Mouse (Mus musculus): ENCODE measurements around the gene Htra2.

DNA sequence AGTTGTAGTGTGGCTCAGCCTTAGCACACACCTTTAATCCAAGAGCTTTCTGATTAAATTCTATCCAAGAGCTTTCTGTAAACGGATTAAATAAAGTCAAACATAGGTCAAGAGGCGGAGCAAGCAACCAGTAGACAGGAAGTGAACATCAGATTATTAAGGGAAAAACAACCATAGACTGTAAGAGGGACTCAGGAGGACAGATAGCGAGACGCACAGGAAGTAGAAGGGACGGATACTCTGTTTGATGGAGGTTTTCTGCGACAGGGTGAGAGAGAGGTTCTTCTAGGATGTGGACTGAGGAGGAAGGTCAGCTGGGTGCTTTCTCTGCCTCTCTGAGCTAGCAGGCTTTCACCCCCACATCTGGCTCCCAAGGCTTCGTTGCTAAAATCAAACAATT lies 45.1 kb downstream of the Htra2 start:
- TF ChIP-seq CTCF (IDR thresholded peaks at IDR 0.05; ENCODE audit: low read depth, low read length) (no peak), POLR2A (IDR thresholded peaks at IDR 0.05; ENCODE audit: insufficient read depth, low read length) (no peak), EP300 (IDR thresholded peaks at IDR 0.05; ENCODE audit: insufficient read depth, low read depth, low read length) (no peak)
